Mouse (Mus musculus) embryonic facial prominence, embryonic 14.5 days (tissue): ENCODE measurements around the gene Gm42742. TPM values are rescaled to one million over a fixed set of nuclear protein-coding genes. Genes with fewer than 3 reads are reported as not detected.
A peak's percentile ranks its signal among the peaks of the same experiment; 100 is the strongest.

ENCODE experiments used
- ATAC-seq: fragments of 200-750 bp; cut with Nextera tagmentation; 2 replicates; pipeline ENCODE4 v1.8.0; 2017; ENCODE audit warnings: low read depth, moderate number of reproducible peaks, moderate TSS enrichment
- DNase-seq: peaks from one replicate; pipeline ENCODE4 v3.0.0-alpha.2; 2015; ENCODE audit warnings: low spot score
- H3K27ac ChIP-seq: fragments of 300-500 bp; sonication (generic); replicated peaks from 2 replicates; pipeline ENCODE4 v1.5.1; 2014; ENCODE audit warnings: low read depth, mild to moderate bottlenecking, low read length, moderate library complexity
- H3K27me3 ChIP-seq: fragments of 300-500 bp; sonication (generic); replicated peaks from 2 replicates; pipeline ENCODE4 v1.6.1; 2014; ENCODE audit warnings: low read length; ENCODE audit not compliant: control insufficient read depth, insufficient read depth
- H3K36me3 ChIP-seq: fragments of 300-500 bp; sonication (generic); 2 replicates; pipeline ENCODE4 v1.6.1; 2014; ENCODE audit warnings: low read length, mixed read lengths; ENCODE audit not compliant: control insufficient read depth, insufficient read depth
- H3K4me1 ChIP-seq: fragments of 300-500 bp; sonication (generic); 2 replicates; pipeline ENCODE4 v1.6.1; 2014; ENCODE audit warnings: antibody characterized with exemption, low read length; ENCODE audit not compliant: control insufficient read depth, insufficient read depth
- H3K4me2 ChIP-seq: fragments of 300-500 bp; sonication (generic); 2 replicates; pipeline ENCODE4 v1.6.1; 2014; ENCODE audit warnings: low read depth, mild to moderate bottlenecking, low read length, moderate library complexity, mixed read lengths
- H3K4me3 ChIP-seq: fragments of 300-500 bp; sonication (generic); 2 replicates; pipeline ENCODE4 v1.5.1; 2014; ENCODE audit warnings: low read depth, mild to moderate bottlenecking, low read length
- H3K9ac ChIP-seq: fragments of 300-500 bp; sonication (generic); 2 replicates; pipeline ENCODE4 v1.6.1; 2014; ENCODE audit warnings: low read depth, mild to moderate bottlenecking, low read length, moderate library complexity, mixed read lengths
- H3K9me3 ChIP-seq: fragments of 300-500 bp; sonication (generic); 2 replicates; pipeline ENCODE4 v1.6.1; 2016; ENCODE audit warnings: low read length; ENCODE audit not compliant: control insufficient read depth
- WGBS: fragments of 180-500 bp; shearing (Covaris S2); extraction: QIAGEN DNeasy Blood & Tissue Kit; methylation state at CpG from one replicate; pipeline ENCODE4 v1.1.7; 2014; 5-methylcytosine and 5-hydroxymethylcytosine counted together
- polyA plus RNA-seq: library from polyadenylated mRNA; unstranded; fragments of >200 nt; fragmentation: Nextera tagmentation; extraction: Ambion mirVana; gene quantifications from 2 replicates; pipeline ENCODE4 v1.2.1, GENCODE M21; 2014

Gm42742 gene
- polyA plus RNA-seq, 1 experiment from 2014 or later: 53.5 TPM

- Histone ChIP-seq H3K27me3 (no peaks in the 10 kb centered on the region), H3K4me2 (no peak overlapping the region), H3K4me1 (peaks cover 5% of the 10 kb centered on the region; the same call in 1 of the 2 replicates), H3K27ac (no peak overlapping the region), H3K4me3 (no peak overlapping the region), H3K36me3 (peaks cover 40% of the 10 kb centered on the region), H3K9ac (no peak overlapping the region), H3K9me3 (no peaks in the 10 kb centered on the region)
- DNase-seq (no peak), ATAC-seq (no peak)
- 90% methylated on average over 6 of the region's 6 CpGs for WGBS
Observed at GRCm38 (mm10) chr7:127012374-127012773, 8.5 kb downstream of the Gm42742 start.

- Histone ChIP-seq H3K4me1 (peaks cover 5% of the 10 kb centered on the region; the same call in 1 of the 2 replicates), H3K27me3 (no peaks in the 10 kb centered on the region), H3K27ac (no peak overlapping the region), H3K36me3 (peaks cover 40% of the 10 kb centered on the region), H3K9ac (no peak overlapping the region), H3K4me2 (no peak overlapping the region), H3K4me3 (no peak overlapping the region), H3K9me3 (no peaks in the 10 kb centered on the region)
- no peak for ATAC-seq
- DNase-seq: no peak
- 62% methylated on average over 2 of the region's 2 CpGs for WGBS
Observed at GRCm38 (mm10) chr7:127011717-127012116, 9.2 kb downstream of the Gm42742 start.

- ATAC-seq: no peak
- Histone ChIP-seq H3K4me3 (no peak overlapping the region), H3K27ac (no peak overlapping the region), H3K9ac (no peak overlapping the region), H3K4me1 (peaks cover 4% of the 10 kb centered on the region; the same call in 1 of the 2 replicates), H3K27me3 (no peaks in the 10 kb centered on the region), H3K9me3 (no peaks in the 10 kb centered on the region), H3K36me3 (peaks cover 39% of the 10 kb centered on the region), H3K4me2 (no peak overlapping the region)
- 93% methylated on average over 2 of the region's 2 CpGs for whole genome bisulfite sequencing
- DNase-seq: no peak
Observed at GRCm38 (mm10) chr7:127011051-127011450, 9.8 kb downstream of the Gm42742 start.

- no peak overlapping the region for H3K4me3 ChIP-seq
- H3K27ac ChIP-seq: peak overlapping the region; percentile 48; the same call in 1 of the 2 replicates
- no peak overlapping the region for H3K9ac ChIP-seq
- 86% methylated on average over 17 of the region's 17 CpGs for WGBS
- no peak overlapping the region for H3K4me2 ChIP-seq
- no peaks in the 10 kb centered on the region for H3K4me1 ChIP-seq
- H3K27me3 ChIP-seq: no peaks in the 10 kb centered on the region
- ATAC-seq (no peak), DNase-seq (no peak)
- H3K36me3 ChIP-seq: peaks cover 25% of the 10 kb centered on the region
- H3K9me3 ChIP-seq: no peaks in the 10 kb centered on the region
Observed at GRCm38 (mm10) chr7:127009307-127010085, 11.4 kb downstream of the Gm42742 start.

DNA sequence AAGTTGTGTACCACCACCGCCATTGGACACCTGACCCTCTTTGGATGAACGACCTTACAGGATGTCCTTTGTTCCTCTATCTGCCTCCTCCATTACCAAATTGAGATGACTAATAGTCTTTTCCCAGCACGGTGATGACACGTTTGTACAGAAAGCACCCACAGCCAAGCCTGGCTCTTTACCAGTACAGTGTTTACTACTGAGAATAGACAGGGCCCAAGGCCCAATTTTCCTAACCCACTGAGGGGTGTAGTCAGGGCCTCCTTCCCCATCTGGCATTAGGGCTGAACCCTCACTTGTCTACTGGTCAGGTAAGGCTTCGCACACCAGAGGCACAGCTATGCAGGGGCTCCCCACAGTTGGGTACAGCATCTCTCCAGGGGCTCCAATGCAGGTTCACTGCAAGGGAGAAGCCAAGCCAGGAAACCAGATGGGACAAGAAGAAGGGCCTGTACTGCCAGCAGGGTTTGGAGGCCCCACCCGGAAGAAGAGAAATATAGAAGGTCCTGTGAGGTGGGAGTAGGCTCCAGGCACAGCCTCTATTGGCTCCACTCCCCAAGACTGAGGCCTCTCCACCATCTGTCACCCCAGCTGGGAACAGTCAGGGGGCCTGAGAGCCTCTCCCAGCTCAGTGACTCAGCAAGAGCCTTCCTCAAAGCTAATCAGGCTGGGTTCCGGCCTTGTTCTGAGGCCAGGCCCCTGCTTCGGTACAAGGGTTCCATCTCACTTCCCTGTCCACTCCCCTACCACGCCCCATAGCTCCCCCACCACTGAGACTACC, 12.5 kb downstream of the Gm42742 start:
- DNase-seq (peak; percentile 73), ATAC-seq (peak; percentile 73)
- Histone ChIP-seq H3K4me1 (no peaks in the 10 kb centered on the region), H3K4me2 (no peak overlapping the region), H3K27ac (peak overlapping the region; percentile 48; the same call in 1 of the 2 replicates), H3K36me3 (peaks cover 15% of the 10 kb centered on the region), H3K9ac (no peak overlapping the region), H3K4me3 (no peak overlapping the region), H3K9me3 (no peaks in the 10 kb centered on the region), H3K27me3 (no peaks in the 10 kb centered on the region)
- 77% methylated on average over 7 of the region's 9 CpGs for WGBS

- Histone ChIP-seq H3K4me1 (no peaks in the 10 kb centered on the region), H3K27me3 (no peaks in the 10 kb centered on the region), H3K27ac (no peak overlapping the region), H3K9ac (no peak overlapping the region), H3K9me3 (no peaks in the 10 kb centered on the region), H3K36me3 (peaks cover 5% of the 10 kb centered on the region), H3K4me2 (no peak overlapping the region), H3K4me3 (no peak overlapping the region)
- WGBS: 73% methylated on average over 6 of the region's 6 CpGs
- DNase-seq (no peak), ATAC-seq (no peak)
Observed at GRCm38 (mm10) chr7:127007313-127008024, 13.4 kb downstream of the Gm42742 start.

GRCm38 (mm10) chr7:127004122-127004875, 16.6 kb downstream of the Gm42742 start:
- Histone ChIP-seq H3K4me2 (no peak overlapping the region), H3K4me3 (no peak overlapping the region), H3K9ac (no peak overlapping the region), H3K27ac (no peak overlapping the region), H3K4me1 (no peaks in the 10 kb centered on the region), H3K9me3 (no peaks in the 10 kb centered on the region), H3K27me3 (no peaks in the 10 kb centered on the region), H3K36me3 (no peaks in the 10 kb centered on the region)
- ATAC-seq: no peak
- no peak for DNase-seq
- WGBS: 72% methylated on average over 4 of the region's 4 CpGs

GRCm38 (mm10) chr7:127003620-127004019, 17.3 kb downstream of the Gm42742 start:
- no peak for DNase-seq
- Histone ChIP-seq H3K27ac (no peak overlapping the region), H3K9me3 (no peaks in the 10 kb centered on the region), H3K36me3 (no peaks in the 10 kb centered on the region), H3K27me3 (no peaks in the 10 kb centered on the region), H3K4me1 (no peaks in the 10 kb centered on the region), H3K4me3 (no peak overlapping the region), H3K4me2 (no peak overlapping the region), H3K9ac (no peak overlapping the region)
- 85% methylated on average over 5 of the region's 5 CpGs for WGBS
- ATAC-seq: no peak
